Mouse (Mus musculus): ENCODE data around the gene Pcdh15. TPM values are rescaled to one million over a fixed set of nuclear protein-coding genes. Genes with fewer than 3 reads are reported as not detected.

Pcdh15 gene
- total and polyA plus RNA-seq, 2 experiments from 2014 or later, result 9.8 to 38.2 TPM

- H3K9ac ChIP-seq (replicated peaks; ENCODE audit: low read length, poor library complexity, severe bottlenecking), result no peak overlapping the region
- H3K27ac ChIP-seq (ENCODE audit: low read depth, low read length), result no peak overlapping the region
- no peak for TF ChIP-seq CTCF (IDR thresholded peaks at IDR 0.05)
- no peaks in the 10 kb centered on the region for H3K36me3 ChIP-seq (ENCODE audit: insufficient read depth, low read length)
- no peaks in the 10 kb centered on the region for H3K4me1 ChIP-seq (ENCODE audit: insufficient read depth, low read length)
- H3K4me3 ChIP-seq (ENCODE audit: low read depth, low read length), result no peak overlapping the region
- no peaks in the 10 kb centered on the region for H3K9me3 ChIP-seq (ENCODE audit: low read length)
- ATAC-seq (ENCODE audit: low FRiP score) (no peak), DNase-seq (ENCODE audit: low spot score) (no peak)
- H3K4me2 ChIP-seq (ENCODE audit: low read depth, low read length, poor library complexity, severe bottlenecking), result no peak overlapping the region
- no peaks in the 10 kb centered on the region for H3K27me3 ChIP-seq (ENCODE audit: insufficient read depth, low read length)
- WGBS, result 82% methylated on average over 4 of the region's 4 CpGs
These were observed 724.1 kb downstream of the Pcdh15 start for GRCm38 (mm10) chr10:73823214-73823613.

- DNase-seq (ENCODE audit: low spot score) (peak; percentile 44), ATAC-seq (ENCODE audit: low FRiP score) (peak; percentile 62; the same call in 1 of the 2 replicates)
- H3K27ac ChIP-seq (ENCODE audit: low read depth, low read length), result no peak overlapping the region
- no peaks in the 10 kb centered on the region for H3K27me3 ChIP-seq (ENCODE audit: insufficient read depth, low read length)
- H3K9ac ChIP-seq (replicated peaks; ENCODE audit: low read length, poor library complexity, severe bottlenecking), result no peak overlapping the region
- WGBS, result 63% methylated on average over 8 of the region's 8 CpGs
- H3K4me3 ChIP-seq (ENCODE audit: low read depth, low read length), result peak overlapping the region; percentile 2; the same call in 1 of the 2 replicates
- H3K4me2 ChIP-seq (ENCODE audit: low read depth, low read length, poor library complexity, severe bottlenecking), result peak overlapping the region; percentile 33
- no peaks in the 10 kb centered on the region for H3K9me3 ChIP-seq (ENCODE audit: low read length)
- no peaks in the 10 kb centered on the region for H3K4me1 ChIP-seq (ENCODE audit: insufficient read depth, low read length)
- no peak for TF ChIP-seq CTCF (IDR thresholded peaks at IDR 0.05)
- H3K36me3 ChIP-seq (ENCODE audit: insufficient read depth, low read length), result no peaks in the 10 kb centered on the region
These were observed 727.2 kb downstream of the Pcdh15 start for GRCm38 (mm10) chr10:73826354-73826753.

DNA sequence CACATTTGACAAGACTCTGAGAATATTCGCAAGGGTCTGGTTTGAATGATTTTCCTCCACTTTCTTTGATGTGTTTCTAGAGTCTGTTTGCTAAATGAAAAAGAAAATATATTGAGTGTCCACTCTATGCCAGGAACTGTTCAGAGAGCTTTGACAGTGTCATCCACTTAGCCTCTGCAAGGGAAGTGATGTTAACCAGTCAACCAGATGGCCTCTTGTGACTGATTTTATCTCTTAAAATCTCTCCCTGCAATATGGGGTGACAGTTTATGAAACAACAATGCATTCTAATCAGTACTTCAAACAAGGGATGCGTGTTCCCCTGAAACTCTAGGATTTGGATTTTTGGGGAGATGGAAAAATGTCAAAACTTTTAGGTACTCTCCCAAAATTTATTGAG, 729.6 kb downstream of the Pcdh15 start:
- no peak overlapping the region for H3K9ac ChIP-seq (replicated peaks; ENCODE audit: low read length, poor library complexity, severe bottlenecking)
- H3K4me3 ChIP-seq (ENCODE audit: low read depth, low read length), result no peak overlapping the region
- 83% methylated on average over 2 of the region's 2 CpGs for WGBS
- no peak overlapping the region for H3K27ac ChIP-seq (ENCODE audit: low read depth, low read length)
- H3K4me2 ChIP-seq (ENCODE audit: low read depth, low read length, poor library complexity, severe bottlenecking), result no peak overlapping the region
- DNase-seq (ENCODE audit: low spot score) (no peak), ATAC-seq (ENCODE audit: low FRiP score) (no peak)
- TF ChIP-seq CTCF (IDR thresholded peaks at IDR 0.05), result no peak
- H3K9me3 ChIP-seq (ENCODE audit: low read length), result no peaks in the 10 kb centered on the region
- no peaks in the 10 kb centered on the region for H3K27me3 ChIP-seq (ENCODE audit: insufficient read depth, low read length)
- H3K4me1 ChIP-seq (ENCODE audit: insufficient read depth, low read length), result no peaks in the 10 kb centered on the region
- H3K36me3 ChIP-seq (ENCODE audit: insufficient read depth, low read length), result no peaks in the 10 kb centered on the region

DNA sequence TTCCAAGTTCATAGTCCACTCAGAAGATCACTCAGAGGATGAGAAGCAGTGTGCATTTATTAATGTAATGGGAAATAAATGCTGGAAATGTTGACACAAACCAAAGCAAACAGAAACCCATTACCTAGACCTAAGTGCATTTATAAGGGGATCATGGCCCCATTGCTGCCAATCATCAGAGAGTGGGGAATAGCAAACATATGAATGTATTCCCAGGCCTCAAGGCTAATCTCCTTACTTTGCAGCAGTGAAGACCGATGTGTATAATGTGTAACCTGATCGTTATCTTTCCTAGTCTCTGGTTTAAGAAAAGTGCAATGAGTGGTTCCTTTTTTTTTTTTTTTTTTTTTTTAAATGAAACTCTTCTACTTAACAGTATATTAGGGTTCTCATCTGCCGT, 745.9 kb downstream of the Pcdh15 start:
- WGBS, result 80% methylated on average over 3 of the region's 3 CpGs
- Histone ChIP-seq H3K4me3 (ENCODE audit: low read depth, low read length) (no peak overlapping the region), H3K4me2 (ENCODE audit: low read depth, low read length, poor library complexity, severe bottlenecking) (no peak overlapping the region), H3K27ac (ENCODE audit: low read depth, low read length) (no peak overlapping the region), H3K27me3 (ENCODE audit: insufficient read depth, low read length) (no peaks in the 10 kb centered on the region), H3K9ac (replicated peaks; ENCODE audit: low read length, poor library complexity, severe bottlenecking) (no peak overlapping the region), H3K4me1 (ENCODE audit: insufficient read depth, low read length) (no peaks in the 10 kb centered on the region), H3K9me3 (ENCODE audit: low read length) (no peaks in the 10 kb centered on the region), H3K36me3 (ENCODE audit: insufficient read depth, low read length) (no peaks in the 10 kb centered on the region)
- no peak for TF ChIP-seq CTCF (IDR thresholded peaks at IDR 0.05)
- ATAC-seq (ENCODE audit: low FRiP score), result no peak
- DNase-seq (ENCODE audit: low spot score), result no peak

DNA sequence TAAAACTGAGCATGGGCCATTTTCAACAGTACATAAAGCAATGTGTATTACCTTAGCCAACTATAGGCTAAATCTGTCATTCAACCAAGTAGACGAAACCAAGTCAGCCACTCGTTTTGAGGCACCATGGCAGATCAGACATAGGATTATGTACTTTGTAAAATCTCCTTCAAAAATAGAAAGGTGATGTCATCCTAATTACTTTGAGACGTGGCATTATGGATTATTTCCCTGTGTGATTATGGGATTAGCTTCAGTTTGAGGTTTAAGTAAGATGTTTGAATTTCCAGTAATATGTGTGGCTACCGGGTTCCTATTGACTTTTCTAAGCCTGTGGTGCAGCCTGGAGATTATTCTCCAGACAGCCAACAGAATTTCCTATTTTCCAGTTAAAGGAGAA, 763.0 kb downstream of the Pcdh15 start:
- Histone ChIP-seq H3K4me3 (ENCODE audit: low read depth, low read length) (no peak overlapping the region), H3K9me3 (ENCODE audit: low read length) (no peaks in the 10 kb centered on the region), H3K36me3 (ENCODE audit: insufficient read depth, low read length) (no peaks in the 10 kb centered on the region), H3K4me1 (ENCODE audit: insufficient read depth, low read length) (no peaks in the 10 kb centered on the region), H3K9ac (replicated peaks; ENCODE audit: low read length, poor library complexity, severe bottlenecking) (no peak overlapping the region), H3K27ac (ENCODE audit: low read depth, low read length) (no peak overlapping the region), H3K4me2 (ENCODE audit: low read depth, low read length, poor library complexity, severe bottlenecking) (no peak overlapping the region), H3K27me3 (ENCODE audit: insufficient read depth, low read length) (no peaks in the 10 kb centered on the region)
- ATAC-seq (ENCODE audit: low FRiP score) (no peak), DNase-seq (ENCODE audit: low spot score) (no peak)
- no peak for TF ChIP-seq CTCF (IDR thresholded peaks at IDR 0.05)
- WGBS, result 36% methylated on average over 4 of the region's 4 CpGs

GRCm38 (mm10) chr10:73878055-73878728, 779.0 kb downstream of the Pcdh15 start:
- DNase-seq (ENCODE audit: low spot score) (peak; percentile 10), ATAC-seq (ENCODE audit: low FRiP score) (no peak)
- H3K27me3 ChIP-seq (ENCODE audit: insufficient read depth, low read length), result no peaks in the 10 kb centered on the region
- no peak overlapping the region for H3K27ac ChIP-seq (ENCODE audit: low read depth, low read length)
- H3K4me3 ChIP-seq (ENCODE audit: low read depth, low read length), result no peak overlapping the region
- no peaks in the 10 kb centered on the region for H3K9me3 ChIP-seq (ENCODE audit: low read length)
- 69% methylated on average over 5 of the region's 5 CpGs for WGBS
- H3K4me2 ChIP-seq (ENCODE audit: low read depth, low read length, poor library complexity, severe bottlenecking), result no peak overlapping the region
- no peak overlapping the region for H3K9ac ChIP-seq (replicated peaks; ENCODE audit: low read length, poor library complexity, severe bottlenecking)
- H3K36me3 ChIP-seq (ENCODE audit: insufficient read depth, low read length), result no peaks in the 10 kb centered on the region
- TF ChIP-seq CTCF (IDR thresholded peaks at IDR 0.05), result no peak
- no peaks in the 10 kb centered on the region for H3K4me1 ChIP-seq (ENCODE audit: insufficient read depth, low read length)
